Mouse (Mus musculus): ENCODE measurements around the gene Hnrnph3. TPM values are rescaled to one million over a fixed set of nuclear protein-coding genes. Genes with fewer than 3 reads are reported as not detected.
A peak's percentile ranks its signal among the peaks of the same experiment; 100 is the strongest.

Hnrnph3 gene
- polyA plus RNA-seq (2015; fragmentation: Nextera tagmentation; extraction: Ambion mirVana): 68.9 and 75.5 TPM in 2 replicates

- Histone ChIP-seq H3K9ac (ENCODE audit: low read length) (peak within 1 kb of the TSS; percentile 100), H3K4me2 (ENCODE audit: low read depth, low read length) (peak within 1 kb of the TSS; percentile 84), H3K9me3 (replicated peaks; ENCODE audit: control insufficient read depth, low read length) (no peaks in the 10 kb centered on the region), H3K4me3 (ENCODE audit: low read length) (peak within 1 kb of the TSS; percentile 98), H3K4me1 (ENCODE audit: control insufficient read depth, insufficient read depth, low read length) (peaks cover 26% of the 10 kb centered on the region), H3K27ac (ENCODE audit: low read length) (peak within 1 kb of the TSS; percentile 99), H3K27me3 (ENCODE audit: control insufficient read depth, insufficient read depth, low read length) (no peaks in the 10 kb centered on the region), H3K36me3 (ENCODE audit: control insufficient read depth, insufficient read depth) (no peaks in the 10 kb centered on the region)
- peak; percentile 94 for ATAC-seq (replicated peaks; ENCODE audit: extremely low read depth, insufficient read depth, low FRiP score)
- WGBS: under 1% methylated on average over 69 of the region's 69 CpGs
Measured at GRCm38 (mm10) chr10:63023749-63024579, at the start of gene Hnrnph3, which contains the start of gene Pbld2. TSS of gene Hnrnph3 (minus strand) at chr10:63024217. TSS of gene Pbld2 (plus strand) at chr10:63024315.

- no peaks in the 10 kb centered on the region for H3K27me3 ChIP-seq (ENCODE audit: control insufficient read depth, insufficient read depth, low read length)
- no peaks in the 10 kb centered on the region for H3K4me1 ChIP-seq (ENCODE audit: control insufficient read depth, insufficient read depth, low read length)
- WGBS: 10% methylated on average over 5 of the region's 5 CpGs
- H3K4me2 ChIP-seq (ENCODE audit: low read depth, low read length): no peak overlapping the region
- H3K27ac ChIP-seq (ENCODE audit: low read length): no peak overlapping the region
- H3K9me3 ChIP-seq (replicated peaks; ENCODE audit: control insufficient read depth, low read length): no peaks in the 10 kb centered on the region
- H3K9ac ChIP-seq (ENCODE audit: low read length): no peak overlapping the region
- ATAC-seq (replicated peaks; ENCODE audit: extremely low read depth, insufficient read depth, low FRiP score): 0 out of 2 replicates have a peak, but pooled peaks have one; percentile 71
- no peaks in the 10 kb centered on the region for H3K36me3 ChIP-seq (ENCODE audit: control insufficient read depth, insufficient read depth)
- no peak overlapping the region for H3K4me3 ChIP-seq (ENCODE audit: low read length)
Measured at GRCm38 (mm10) chr10:63065988-63066387, 42.0 kb upstream of the Hnrnph3 start.

DNA sequence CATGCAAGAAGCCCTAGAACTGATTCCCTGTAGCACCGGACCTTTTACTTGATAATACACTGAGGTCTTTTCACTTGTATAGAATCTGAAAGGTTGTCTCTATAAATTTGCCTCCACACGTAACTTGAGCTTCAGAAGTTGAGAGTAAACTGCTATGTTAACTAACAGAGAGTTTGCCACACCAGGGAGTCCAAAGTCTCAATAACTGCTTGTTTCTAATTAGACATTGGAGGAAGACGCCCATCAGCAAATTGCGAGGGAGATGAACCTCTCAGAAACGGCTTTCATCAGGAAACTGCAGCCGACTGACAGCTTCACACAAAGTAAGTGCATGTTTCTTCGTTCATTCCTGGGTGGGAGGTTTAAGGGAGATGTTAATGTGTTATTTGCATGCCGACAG, 41.5 kb upstream of the Hnrnph3 start:
- no peak overlapping the region for H3K9ac ChIP-seq (ENCODE audit: low read length)
- no peak overlapping the region for H3K4me3 ChIP-seq (ENCODE audit: low read length)
- no peak for ATAC-seq (replicated peaks; ENCODE audit: extremely low read depth, insufficient read depth, low FRiP score)

GRCm38 (mm10) chr10:63064516-63064915, 40.5 kb upstream of the Hnrnph3 start:
- Histone ChIP-seq H3K4me2 (ENCODE audit: low read depth, low read length) (no peak overlapping the region), H3K36me3 (ENCODE audit: control insufficient read depth, insufficient read depth) (no peaks in the 10 kb centered on the region), H3K4me1 (ENCODE audit: control insufficient read depth, insufficient read depth, low read length) (peaks cover 7% of the 10 kb centered on the region), H3K4me3 (ENCODE audit: low read length) (no peak overlapping the region), H3K9me3 (replicated peaks; ENCODE audit: control insufficient read depth, low read length) (no peaks in the 10 kb centered on the region), H3K9ac (ENCODE audit: low read length) (no peak overlapping the region), H3K27me3 (ENCODE audit: control insufficient read depth, insufficient read depth, low read length) (no peaks in the 10 kb centered on the region), H3K27ac (ENCODE audit: low read length) (no peak overlapping the region)
- no peak for ATAC-seq (replicated peaks; ENCODE audit: extremely low read depth, insufficient read depth, low FRiP score)
- WGBS: 80% methylated on average over 9 of the region's 9 CpGs

More for the DNA sequence above, 41.5 kb upstream of the Hnrnph3 start:
- H3K36me3 ChIP-seq (ENCODE audit: control insufficient read depth, insufficient read depth): no peaks in the 10 kb centered on the region
- 0 out of 2 replicates have a peak, but pooled peaks cover 3% of the 10 kb centered on the region for H3K4me1 ChIP-seq (ENCODE audit: control insufficient read depth, insufficient read depth, low read length)
- H3K4me2 ChIP-seq (ENCODE audit: low read depth, low read length): no peak overlapping the region
- WGBS: 63% methylated on average over 8 of the region's 8 CpGs
- no peaks in the 10 kb centered on the region for H3K9me3 ChIP-seq (replicated peaks; ENCODE audit: control insufficient read depth, low read length)
- H3K27me3 ChIP-seq (ENCODE audit: control insufficient read depth, insufficient read depth, low read length): no peaks in the 10 kb centered on the region
- H3K27ac ChIP-seq (ENCODE audit: low read length): no peak overlapping the region

DNA sequence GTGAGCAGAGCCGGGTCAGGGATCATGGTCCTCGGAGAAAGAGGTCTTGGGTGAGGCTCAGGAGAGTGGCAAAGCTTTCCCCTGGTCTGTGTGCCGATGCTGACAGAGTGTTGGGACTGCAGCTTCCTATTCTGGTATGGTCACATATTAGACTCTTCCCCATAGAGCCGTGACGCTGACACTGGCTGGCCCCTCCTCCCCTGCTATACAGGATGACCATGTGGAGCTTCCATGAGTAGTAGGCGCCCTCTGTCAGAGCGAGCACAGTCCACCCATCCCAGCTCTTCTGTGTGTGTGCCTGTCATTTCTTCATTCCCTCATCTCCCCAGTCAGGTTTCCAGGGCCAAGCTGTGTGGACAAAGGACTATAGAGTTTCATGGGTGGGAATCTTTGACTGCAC, 39.3 kb upstream of the Hnrnph3 start:
- H3K36me3 ChIP-seq (ENCODE audit: control insufficient read depth, insufficient read depth): no peaks in the 10 kb centered on the region
- WGBS: 73% methylated on average over 7 of the region's 7 CpGs
- no peak overlapping the region for H3K27ac ChIP-seq (ENCODE audit: low read length)
- no peak overlapping the region for H3K4me3 ChIP-seq (ENCODE audit: low read length)
- no peaks in the 10 kb centered on the region for H3K27me3 ChIP-seq (ENCODE audit: control insufficient read depth, insufficient read depth, low read length)
- H3K4me2 ChIP-seq (ENCODE audit: low read depth, low read length): no peak overlapping the region
- peaks cover 7% of the 10 kb centered on the region for H3K4me1 ChIP-seq (ENCODE audit: control insufficient read depth, insufficient read depth, low read length)
- no peak for ATAC-seq (replicated peaks; ENCODE audit: extremely low read depth, insufficient read depth, low FRiP score)
- H3K9ac ChIP-seq (ENCODE audit: low read length): no peak overlapping the region
- no peaks in the 10 kb centered on the region for H3K9me3 ChIP-seq (replicated peaks; ENCODE audit: control insufficient read depth, low read length)

DNA sequence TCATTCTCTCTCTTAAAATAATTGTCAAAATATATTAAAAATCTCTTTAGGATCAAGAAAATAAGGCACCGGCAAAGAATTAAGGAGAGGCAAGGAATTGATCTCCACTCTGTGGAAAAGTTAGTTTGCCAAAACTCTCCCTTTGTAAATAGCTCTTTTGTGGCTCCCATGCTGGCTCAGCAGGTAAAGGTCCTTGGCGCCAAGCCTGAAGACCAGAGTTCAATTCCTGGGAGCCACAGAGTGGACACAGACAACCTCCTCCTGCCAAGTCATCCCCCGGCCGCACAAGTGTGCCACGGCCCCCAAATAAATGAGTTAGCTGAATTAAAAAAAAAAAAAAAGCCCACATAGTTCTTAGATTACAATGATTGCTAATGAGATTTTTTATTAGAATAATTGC, 38.7 kb upstream of the Hnrnph3 start:
- Histone ChIP-seq H3K4me1 (ENCODE audit: control insufficient read depth, insufficient read depth, low read length) (peaks cover 7% of the 10 kb centered on the region), H3K27me3 (ENCODE audit: control insufficient read depth, insufficient read depth, low read length) (no peaks in the 10 kb centered on the region), H3K4me2 (ENCODE audit: low read depth, low read length) (no peak overlapping the region), H3K27ac (ENCODE audit: low read length) (no peak overlapping the region), H3K9ac (ENCODE audit: low read length) (no peak overlapping the region), H3K4me3 (ENCODE audit: low read length) (no peak overlapping the region), H3K36me3 (ENCODE audit: control insufficient read depth, insufficient read depth) (no peaks in the 10 kb centered on the region), H3K9me3 (replicated peaks; ENCODE audit: control insufficient read depth, low read length) (no peaks in the 10 kb centered on the region)
- WGBS: 90% methylated on average over 5 of the region's 5 CpGs
- ATAC-seq (replicated peaks; ENCODE audit: extremely low read depth, insufficient read depth, low FRiP score): no peak

DNA sequence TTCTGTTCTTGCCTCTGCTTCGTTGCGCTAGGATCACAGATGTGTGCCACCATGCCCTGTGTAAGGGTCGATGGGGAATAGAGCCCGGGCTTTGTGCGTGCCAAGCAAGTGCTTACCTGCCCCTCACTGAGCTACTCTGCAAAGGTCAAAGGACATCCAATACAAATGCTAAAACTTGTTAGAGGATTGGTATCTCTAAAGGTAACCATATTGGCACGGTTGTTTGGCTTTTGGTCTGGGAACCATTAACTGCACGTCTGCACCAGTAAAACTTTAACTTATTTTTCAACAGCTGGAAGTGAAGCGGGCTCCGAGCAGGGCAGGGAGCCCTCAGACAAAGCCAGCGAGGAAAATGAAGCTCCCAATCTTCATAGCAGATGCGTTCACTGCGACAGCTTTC, 37.2 kb upstream of the Hnrnph3 start:
- H3K4me3 ChIP-seq (ENCODE audit: low read length): no peak overlapping the region

DNA sequence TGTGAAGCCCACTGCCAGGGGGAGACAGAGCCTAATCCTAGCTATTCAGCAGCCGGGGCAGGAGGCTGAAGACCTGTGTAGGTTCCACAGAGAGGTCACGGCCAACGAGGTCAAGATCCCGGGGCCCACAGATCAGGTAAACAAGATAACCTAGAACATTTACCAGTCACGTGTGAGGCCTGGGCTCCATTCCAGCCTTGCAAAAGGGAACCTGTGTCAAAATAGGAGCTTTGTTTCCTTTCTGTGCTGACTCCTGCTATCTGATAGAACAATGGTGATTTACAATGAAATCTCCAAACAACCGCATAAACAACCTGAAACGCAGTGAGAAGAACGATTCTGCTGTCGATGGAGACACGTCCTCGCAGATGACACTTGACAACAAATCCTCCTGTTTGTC, 36.4 kb upstream of the Hnrnph3 start:
- Histone ChIP-seq H3K9ac (ENCODE audit: low read length) (no peak overlapping the region; the same call in 1 of the 2 replicates), H3K4me1 (ENCODE audit: control insufficient read depth, insufficient read depth, low read length) (peaks cover 7% of the 10 kb centered on the region), H3K4me2 (ENCODE audit: low read depth, low read length) (no peak overlapping the region), H3K27me3 (ENCODE audit: control insufficient read depth, insufficient read depth, low read length) (no peaks in the 10 kb centered on the region), H3K36me3 (ENCODE audit: control insufficient read depth, insufficient read depth) (no peaks in the 10 kb centered on the region), H3K9me3 (replicated peaks; ENCODE audit: control insufficient read depth, low read length) (no peaks in the 10 kb centered on the region), H3K4me3 (ENCODE audit: low read length) (no peak overlapping the region), H3K27ac (ENCODE audit: low read length) (no peak overlapping the region)
- 33% methylated on average over 11 of the region's 11 CpGs for WGBS
- ATAC-seq (replicated peaks; ENCODE audit: extremely low read depth, insufficient read depth, low FRiP score): no peak

More for the DNA sequence above, 37.2 kb upstream of the Hnrnph3 start:
- no peaks in the 10 kb centered on the region for H3K9me3 ChIP-seq (replicated peaks; ENCODE audit: control insufficient read depth, low read length)
- ATAC-seq (replicated peaks; ENCODE audit: extremely low read depth, insufficient read depth, low FRiP score): no peak
- no peak overlapping the region for H3K9ac ChIP-seq (ENCODE audit: low read length)
- no peaks in the 10 kb centered on the region for H3K27me3 ChIP-seq (ENCODE audit: control insufficient read depth, insufficient read depth, low read length)
- WGBS: 79% methylated on average over 12 of the region's 12 CpGs
- H3K36me3 ChIP-seq (ENCODE audit: control insufficient read depth, insufficient read depth): no peaks in the 10 kb centered on the region
- no peak overlapping the region for H3K27ac ChIP-seq (ENCODE audit: low read length)
- no peak overlapping the region for H3K4me2 ChIP-seq (ENCODE audit: low read depth, low read length)
- peaks cover 7% of the 10 kb centered on the region for H3K4me1 ChIP-seq (ENCODE audit: control insufficient read depth, insufficient read depth, low read length)

GRCm38 (mm10) chr10:63059862-63060261, 35.8 kb upstream of the Hnrnph3 start, which contains the start of gene Pbld1:
TSS of gene Pbld1 (plus strand) at chr10:63060162.
- Histone ChIP-seq H3K9me3 (replicated peaks; ENCODE audit: control insufficient read depth, low read length) (no peaks in the 10 kb centered on the region), H3K4me1 (ENCODE audit: control insufficient read depth, insufficient read depth, low read length) (peaks cover 7% of the 10 kb centered on the region), H3K27ac (ENCODE audit: low read length) (no peak within 1 kb of the TSS), H3K36me3 (ENCODE audit: control insufficient read depth, insufficient read depth) (no peaks in the 10 kb centered on the region), H3K27me3 (ENCODE audit: control insufficient read depth, insufficient read depth, low read length) (no peaks in the 10 kb centered on the region), H3K4me3 (ENCODE audit: low read length) (no peak within 1 kb of the TSS), H3K4me2 (ENCODE audit: low read depth, low read length) (no peak within 1 kb of the TSS), H3K9ac (ENCODE audit: low read length) (no peak within 1 kb of the TSS; the same call in 1 of the 2 replicates)
- ATAC-seq (replicated peaks; ENCODE audit: extremely low read depth, insufficient read depth, low FRiP score): no peak
- 82% methylated on average over 2 of the region's 2 CpGs for WGBS

All from heart, embryonic 16.5 days (tissue).